Mouse (Mus musculus) cerebellum, postnatal 4 days (tissue): ENCODE results near the gene 1700029I15Rik.

Experiments used
- DNase-seq, 2 experiments: peaks; one replicate each; pipeline ENCODE4 v3.0.0; 2022; ENCODE audit warnings: low spot score in 2 of 2, mixed read lengths in 1 of 2

Gene 1700029I15Rik

DNA sequence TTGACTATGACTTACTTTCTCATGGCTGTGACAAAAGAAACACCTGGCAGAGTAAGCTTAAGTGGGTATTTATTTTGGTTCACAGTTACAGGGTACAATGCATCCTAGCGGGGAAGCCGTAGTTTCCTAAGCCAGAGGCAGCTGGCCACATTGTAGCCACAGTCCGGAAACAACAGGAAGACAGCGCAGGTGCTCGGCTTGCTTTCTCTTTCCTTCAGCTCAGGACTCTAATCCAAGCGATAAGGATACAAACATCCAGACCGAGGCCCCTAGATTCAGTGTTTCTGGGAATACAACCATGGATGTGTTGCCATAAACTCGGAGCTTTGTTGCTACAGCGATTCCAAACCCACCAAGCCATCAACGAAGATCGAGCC is 8.9 kb upstream of the 1700029I15Rik start:
- no peak for DNase-seq

DNA sequence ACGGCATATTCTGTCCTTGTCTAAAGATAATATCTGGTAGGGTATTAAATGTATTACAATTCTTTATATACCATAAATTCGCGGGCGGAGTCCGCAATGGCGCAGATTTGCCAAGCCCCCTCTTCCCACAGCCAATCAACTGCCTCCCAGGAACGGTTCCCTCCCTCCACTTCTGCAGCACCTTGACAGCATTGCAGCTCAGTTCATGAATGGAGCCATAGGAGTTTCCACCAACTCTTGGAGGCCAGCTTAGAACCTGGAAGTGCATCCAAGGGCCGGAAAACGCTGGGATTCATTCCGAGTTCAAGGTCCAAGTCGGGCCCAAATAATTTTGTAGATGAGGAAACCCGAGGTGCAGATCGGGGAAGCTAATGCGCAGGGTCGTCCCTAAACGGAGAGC is 7.8 kb upstream of the 1700029I15Rik start, which contains the start of the genes Pex16 and Large2:
Gene Pex16, plus strand, starts transcription at position 163 of the 400 bp plus-strand sequence.
Gene Large2, minus strand, starts transcription at position 356 of the 400 bp plus-strand sequence.
- no peak for DNase-seq

DNA sequence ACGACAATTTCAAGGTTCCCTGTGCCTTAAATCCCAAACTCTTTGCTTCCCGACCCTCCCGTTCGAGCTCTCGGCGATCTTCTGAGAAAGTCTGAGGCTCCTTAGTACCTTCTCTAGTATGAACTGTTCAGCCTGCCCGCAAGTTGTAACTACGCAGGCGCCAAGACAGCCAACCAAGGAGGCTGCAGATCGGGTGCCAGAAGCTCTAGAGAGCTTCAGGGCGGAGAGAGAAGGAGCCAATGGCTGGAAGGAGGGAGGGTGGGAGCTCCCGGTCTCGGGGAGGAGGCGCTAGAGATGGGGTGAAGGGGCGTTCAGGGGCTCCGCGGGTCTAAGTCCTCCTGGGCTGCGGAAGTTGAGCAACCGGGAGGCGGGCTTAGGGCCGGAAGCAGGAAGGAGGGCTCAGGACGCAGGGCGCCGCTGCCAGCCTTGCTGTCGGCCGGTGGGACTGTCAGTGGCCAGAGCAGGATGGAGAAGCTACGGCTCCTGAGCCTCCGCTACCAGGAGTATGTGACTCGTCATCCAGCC is 7.2 kb upstream of the 1700029I15Rik start:
- DNase-seq: peak; percentile 75 to 87

DNA sequence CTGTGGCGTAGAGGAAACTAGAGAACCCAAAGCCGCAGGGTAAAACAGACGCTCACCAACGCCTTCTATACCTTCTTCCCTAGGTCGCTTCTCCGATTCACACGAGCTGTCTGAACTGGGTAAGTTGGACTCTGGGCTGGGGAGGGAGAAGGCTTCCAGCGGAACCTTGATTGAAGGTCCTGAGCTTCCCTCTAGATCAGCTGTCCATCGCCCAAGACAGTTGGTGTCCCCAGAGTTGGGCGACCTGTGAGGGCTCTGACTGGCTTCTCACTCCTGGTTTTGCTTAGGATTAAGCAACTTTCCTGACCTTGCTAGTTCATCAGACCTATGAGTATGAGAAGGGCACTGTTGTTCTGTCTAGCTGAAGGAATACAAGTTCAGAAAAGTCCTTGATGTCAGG is 6.5 kb upstream of the 1700029I15Rik start:
- no peak for DNase-seq

DNA sequence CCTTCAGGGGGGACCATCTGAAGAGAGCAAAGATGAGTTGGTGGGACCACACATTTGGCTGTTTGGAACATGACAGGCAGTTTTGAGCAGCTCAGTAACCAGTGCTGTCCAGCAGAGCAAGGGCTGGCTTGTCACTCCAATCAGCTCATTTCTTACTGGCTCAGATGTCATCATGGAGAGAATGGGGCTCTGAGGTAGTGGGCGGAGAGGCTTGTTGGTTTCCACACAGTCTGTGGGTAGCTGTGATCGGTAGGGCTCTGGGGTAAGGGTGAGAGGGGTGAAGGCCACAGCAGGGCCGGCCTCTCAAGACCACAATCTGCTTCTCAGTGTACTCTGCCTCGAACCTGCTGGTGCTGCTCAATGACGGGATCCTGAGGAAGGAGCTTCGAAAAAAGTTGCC is 6.0 kb upstream of the 1700029I15Rik start:
- DNase-seq: no peak

DNA sequence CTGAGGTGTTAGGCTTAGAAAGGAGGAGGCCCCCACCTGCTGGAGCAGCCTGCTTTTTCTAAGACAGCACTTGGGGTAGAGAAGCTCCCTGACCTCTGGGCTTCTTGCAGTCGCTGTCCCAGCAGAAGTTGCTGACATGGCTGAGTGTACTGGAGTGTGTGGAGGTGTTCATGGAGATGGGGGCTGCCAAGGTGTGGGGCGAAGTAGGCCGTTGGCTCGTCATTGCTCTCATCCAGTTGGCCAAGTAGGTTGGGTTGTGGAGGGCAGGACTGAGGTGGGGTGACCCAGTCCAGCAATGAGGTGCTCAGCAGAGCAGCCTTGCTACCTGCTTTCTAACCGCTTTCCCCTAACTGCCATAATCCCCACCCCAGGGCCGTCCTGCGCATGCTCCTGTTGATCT is 5.0 kb upstream of the 1700029I15Rik start:
- no peak for DNase-seq

DNA sequence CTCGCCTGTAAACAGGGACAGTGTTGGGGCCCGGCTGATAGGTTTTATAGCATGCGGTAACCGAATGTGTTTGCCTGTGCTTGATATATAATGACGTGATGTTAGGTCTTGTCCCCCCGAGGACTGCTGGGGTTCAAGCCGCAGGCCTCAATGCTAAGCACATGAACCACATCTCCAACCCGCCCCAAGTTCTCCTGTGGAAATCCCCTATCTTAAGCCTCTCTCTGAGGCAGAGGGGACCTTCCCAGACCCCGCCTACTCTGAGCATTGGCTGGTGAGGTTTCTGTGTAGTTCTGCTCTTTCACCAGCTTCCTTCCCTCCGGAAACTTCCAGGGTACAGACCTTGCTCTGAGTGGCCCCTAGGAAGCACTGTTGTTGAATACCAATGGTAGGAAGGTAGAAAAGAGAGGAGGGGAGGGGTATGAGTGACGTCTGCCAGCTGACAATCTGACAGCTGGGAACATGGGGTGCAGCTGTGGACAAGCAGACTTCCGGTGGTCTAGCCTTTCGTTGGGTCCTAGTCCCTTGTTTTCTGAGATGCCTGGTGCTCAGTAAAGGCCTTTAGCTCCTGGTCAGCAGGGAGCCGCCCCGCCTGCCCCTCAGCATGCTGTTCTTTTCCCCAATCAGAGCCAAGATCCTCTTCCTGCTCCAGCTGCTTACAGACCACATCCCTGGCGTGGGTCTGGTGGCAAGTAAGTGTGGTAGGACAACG is 2.4 kb upstream of the 1700029I15Rik start:
- no peak for DNase-seq

DNA sequence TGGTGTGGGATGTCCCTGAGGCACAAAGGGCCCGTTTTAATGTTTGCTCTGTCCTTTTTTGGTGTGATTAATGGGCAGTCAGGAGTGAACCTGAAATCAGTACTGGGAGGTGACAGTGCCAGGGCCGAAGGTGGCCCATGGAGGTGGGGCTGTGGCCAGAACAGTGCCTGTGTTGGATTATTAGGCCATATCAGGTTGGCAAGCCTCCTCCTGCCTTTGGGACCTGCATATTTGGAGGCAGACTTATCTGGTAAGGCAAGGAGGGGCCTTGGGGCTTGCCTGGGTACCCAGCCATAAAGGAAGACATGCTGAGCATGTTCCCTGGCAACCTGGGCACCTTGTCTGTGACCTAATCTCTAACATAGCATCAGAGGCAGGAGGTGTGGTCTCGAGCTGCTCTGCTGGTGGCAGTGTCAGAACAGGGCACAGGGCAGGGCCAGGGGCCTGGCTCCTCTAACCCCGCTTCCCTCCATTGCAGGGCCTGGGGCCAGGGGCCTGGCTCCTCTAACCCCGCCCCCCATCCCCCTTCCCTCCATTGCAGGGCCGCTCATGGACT is 1.8 kb upstream of the 1700029I15Rik start:
- DNase-seq: no peak

DNA sequence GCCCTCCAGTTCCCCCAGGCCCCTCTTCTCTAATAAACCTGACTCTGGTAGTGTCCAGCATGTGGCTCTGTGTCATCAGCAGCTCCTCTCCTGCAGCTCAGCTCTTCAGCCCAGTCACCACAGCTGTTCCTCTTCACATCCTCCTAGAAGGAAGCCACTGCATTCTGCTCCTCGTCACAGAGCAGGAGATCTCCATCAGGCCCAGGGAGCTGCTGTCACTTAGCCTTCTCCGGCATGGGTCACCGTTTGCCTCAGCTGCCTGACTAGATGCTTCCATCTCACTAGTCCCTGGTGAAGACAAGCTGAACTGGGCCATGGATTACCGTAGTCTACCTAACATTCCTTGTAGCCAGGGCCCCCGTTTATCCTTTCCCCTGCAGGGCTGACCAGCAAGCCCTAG is 1.2 kb upstream of the 1700029I15Rik start:
- no peak for DNase-seq

DNA sequence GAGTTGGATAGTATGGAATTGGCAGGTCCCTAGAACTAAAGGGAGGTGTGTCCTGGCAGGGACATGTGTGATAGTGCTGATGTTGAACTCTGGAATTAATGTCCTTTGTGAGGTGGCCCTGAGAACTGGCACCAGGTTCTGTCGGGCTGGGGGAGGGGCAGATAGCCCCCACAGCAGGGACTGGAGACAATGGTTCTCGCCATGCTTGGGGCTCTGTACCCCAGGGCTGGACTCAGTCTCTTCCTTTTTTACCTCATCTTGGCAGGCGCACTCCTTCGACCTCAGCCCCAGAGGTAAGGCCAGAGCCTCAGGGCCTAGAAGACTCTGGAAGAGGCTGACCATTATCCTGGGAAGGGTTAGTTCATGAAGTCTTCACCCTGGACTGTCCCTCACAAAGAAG is 421 bp downstream of the 1700029I15Rik start:
- DNase-seq: no peak

DNA sequence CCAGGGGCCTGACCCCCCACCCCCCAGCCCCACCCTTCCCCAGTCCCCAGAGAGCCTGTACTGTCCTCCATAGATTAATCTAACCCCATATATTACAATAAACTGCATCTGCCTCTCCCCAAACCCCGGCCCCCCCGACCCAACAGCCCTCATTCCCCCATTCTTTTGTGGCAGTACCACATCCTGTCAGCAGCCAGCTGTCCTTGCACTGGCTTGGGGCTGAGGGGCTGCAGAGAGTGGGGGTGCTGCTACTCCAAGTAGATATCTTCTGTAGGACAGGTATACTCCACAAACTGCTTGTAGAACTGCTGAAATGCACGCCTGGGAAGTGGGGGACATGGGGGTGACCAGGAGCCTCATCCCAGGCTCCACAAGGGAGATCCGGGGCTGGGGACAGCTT is 1.8 kb downstream of the 1700029I15Rik start:
- DNase-seq: no peak

DNA sequence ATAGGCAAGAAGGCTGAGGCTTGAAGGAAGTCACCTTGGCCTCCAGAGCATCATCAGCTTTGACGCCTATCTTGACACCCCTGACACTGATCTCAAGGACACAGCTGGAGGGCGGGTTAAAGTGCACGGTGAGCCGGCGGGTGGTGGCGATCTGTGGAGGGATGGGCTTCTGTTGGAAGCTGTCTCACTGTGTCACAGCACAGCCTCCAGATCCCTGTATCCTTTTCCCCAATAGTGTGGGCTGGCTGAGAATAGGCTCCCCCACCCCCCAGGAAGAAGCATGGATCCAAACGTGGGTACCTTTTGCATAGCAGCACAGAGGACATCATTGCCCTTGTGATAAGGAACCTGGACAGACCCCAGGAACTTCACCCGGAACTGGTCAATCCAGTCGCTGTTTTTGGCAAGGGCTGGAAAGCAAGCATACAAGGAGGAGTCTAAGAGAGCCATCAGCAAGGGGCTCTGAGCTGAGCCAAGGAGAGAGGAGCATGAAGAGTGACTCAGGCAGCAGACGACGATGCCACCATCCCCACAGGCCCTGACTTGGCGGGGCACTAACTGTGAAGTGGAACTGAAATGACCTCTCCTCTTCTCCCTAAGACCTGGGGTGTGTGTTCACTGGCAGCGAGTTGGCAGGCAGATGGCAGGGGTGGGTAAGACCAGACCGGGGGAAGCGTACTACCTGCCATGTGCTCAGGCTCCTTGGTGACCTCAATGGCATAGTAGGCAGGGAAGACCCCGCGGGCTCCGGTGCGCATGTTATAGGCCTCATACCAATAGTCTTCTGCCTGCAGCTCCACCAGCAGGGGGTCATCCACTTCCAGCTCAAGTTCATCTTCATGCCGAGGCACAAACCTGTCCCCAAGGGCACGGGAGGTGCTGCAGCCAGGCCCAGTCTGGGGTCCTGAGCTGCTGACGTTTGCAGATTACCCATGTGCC is 3.0 kb downstream of the 1700029I15Rik start:
- no peak for DNase-seq

DNA sequence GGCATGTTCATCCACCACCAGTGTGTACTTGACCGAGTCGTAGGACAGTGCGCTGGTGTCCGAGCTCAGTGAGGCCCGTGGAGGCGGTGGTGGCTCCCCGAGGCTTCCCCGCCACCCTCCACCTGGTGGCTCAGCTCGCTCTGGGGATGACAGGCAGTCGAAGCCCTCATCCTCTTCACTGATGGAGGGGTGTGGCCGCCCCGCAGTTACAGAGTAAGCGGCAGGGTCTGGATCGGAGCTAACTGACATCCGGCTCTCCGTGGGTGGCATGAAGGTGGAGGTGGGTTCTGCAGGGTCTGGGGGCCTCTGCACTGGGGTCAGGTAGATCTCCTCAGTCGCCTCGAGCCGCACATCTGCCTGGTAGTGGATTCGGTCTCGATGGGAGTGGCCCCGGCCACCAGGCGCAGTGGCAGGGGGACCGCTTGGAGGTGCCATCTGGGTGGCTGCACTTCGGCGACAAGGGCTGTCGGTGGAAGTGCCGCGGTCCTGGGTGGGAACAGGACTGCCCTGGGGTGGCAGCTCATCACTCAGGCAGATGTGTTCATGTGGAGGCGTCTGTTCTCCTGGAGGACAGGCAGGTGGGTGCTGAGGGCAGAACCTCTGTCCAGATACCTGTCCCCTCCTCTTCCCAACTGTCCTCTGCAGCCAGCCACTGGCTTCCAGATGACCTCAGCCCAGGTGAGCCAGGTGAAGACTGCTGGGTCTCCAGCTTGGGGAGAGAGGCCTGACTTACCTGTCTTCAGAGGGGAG is 4.7 kb downstream of the 1700029I15Rik start:
- no peak for DNase-seq

DNA sequence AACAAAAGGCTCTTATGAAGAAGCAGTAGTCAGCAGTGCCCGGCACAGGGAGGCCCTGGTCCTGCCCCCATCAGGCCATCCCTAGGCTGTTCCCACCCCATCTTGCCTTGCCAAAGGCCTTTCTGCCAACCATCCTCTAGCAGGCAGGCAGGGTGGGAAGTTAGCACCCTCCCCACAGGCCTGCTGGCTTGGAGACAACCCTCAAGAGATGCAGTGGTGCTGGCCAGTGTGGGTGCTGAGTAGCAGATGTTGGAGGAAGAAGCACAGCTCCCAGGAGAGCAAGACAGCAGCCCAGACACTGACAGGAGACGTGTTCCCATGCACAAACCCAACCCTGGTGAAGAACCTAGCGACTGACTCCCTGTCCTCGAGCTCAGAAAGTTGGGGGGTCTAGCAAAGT is 5.3 kb downstream of the 1700029I15Rik start:
- no peak for DNase-seq

DNA sequence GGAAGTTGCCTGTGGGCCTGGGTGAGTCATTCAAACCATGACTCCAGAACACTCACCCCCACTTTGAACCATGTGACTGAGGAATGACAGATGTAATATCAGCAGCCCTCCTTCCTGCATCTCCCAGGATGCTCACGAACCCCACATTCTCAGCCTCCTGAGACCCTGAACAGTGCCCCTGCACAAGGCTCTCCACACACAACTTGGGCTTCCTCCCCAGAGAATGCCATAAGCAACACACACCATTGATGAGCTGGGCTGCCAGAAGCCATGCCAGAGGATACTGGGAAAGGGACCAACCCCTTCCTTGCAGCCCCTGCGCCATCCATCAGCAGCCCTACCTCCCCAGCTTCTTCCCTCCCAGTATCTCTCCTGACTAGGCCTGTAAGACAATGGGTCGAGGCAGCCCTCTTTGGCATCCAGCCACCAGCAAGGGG is 5.8 kb downstream of the 1700029I15Rik start:
- DNase-seq: no peak

DNA sequence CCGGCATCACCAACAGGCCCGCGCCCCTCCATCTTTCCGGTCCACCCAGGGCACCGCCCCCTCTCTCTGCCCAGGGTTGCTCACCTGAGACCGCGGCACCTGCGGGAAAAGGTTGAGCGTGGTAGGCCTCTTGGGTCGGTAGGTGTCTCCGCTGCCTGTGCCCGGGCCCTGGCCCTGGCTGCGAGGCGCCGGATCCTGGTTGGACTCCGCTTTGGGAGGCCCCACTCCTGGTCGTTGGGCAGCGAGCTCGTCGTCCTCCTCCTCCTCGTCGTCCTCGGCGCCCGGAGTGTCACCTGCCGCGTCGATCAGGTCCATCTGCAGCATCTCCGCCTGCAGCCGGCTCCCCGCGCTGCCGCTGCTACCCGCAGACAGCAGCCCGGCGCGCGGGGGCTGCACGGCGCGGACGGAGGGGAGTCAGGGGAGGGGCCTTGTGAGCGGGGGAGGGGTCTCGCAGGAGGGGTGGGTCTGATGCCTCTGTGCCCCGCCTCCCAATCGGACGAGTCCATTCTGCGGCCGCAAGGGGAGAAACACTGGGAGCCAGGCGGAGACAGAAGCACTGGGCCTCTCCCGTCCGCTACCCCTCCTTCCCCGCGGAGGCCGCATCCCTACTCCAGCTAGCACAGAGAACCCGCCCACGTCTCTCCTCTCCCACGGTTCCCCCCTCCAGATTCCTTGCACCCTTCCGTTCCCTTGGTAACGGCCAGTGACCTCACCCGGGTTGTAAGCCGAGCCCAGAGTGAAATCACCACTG is 6.7 kb downstream of the 1700029I15Rik start:
- DNase-seq: peak; percentile 75 to 87

DNA sequence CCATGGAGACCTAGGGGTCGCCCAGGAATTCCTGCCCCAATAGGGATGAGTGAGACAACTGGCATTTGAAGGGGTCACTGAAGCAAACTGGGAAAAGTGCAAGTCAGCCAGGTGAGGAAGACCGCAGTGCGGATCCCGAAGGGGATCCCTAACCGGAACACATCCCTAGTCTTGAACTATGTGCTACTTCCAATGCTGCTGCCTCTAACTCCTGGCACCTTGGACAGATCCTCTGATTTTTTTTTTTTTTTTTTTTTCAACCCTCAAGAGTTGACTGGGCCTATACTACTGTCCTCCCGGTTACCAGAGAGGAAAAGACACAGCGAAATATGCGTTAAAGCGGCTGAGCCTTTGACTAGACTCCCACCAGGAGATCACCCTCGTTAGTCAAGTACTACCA is 7.3 kb downstream of the 1700029I15Rik start:
- DNase-seq: no peak

DNA sequence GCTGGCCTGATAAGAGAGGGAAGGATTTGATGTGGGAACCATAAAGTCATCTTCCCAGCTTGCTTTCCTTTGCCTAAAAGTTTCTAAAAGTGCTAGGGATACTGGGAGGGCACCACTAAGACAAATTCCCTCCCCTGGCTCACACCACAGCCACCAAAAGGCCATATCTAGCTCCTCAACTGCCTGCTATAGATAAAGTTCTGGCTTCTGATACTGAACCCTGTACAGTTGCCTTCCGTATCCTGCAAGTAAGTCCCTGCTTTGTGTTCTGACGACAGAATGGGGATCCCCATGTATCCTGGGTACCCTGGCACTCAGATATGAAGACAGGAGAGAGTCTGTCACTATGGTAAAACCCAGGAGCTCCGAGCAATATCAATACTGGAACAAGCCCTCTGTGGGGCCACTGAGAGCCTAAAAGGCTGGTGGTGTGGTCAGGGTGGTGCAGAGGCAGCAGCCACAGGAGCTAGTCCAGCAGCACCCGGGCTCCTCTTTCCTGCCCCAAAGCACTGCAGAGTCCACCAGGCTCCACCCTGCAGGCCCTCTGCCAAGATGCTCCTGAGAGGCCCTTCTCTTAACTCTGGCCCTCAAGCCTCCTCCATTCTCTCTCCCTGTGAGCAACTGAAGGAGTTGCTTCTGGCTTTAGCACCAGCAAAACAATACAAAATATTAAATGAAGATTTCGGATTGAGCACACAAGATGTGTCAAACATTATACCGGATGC is 8.0 kb downstream of the 1700029I15Rik start:
- DNase-seq: no peak

DNA sequence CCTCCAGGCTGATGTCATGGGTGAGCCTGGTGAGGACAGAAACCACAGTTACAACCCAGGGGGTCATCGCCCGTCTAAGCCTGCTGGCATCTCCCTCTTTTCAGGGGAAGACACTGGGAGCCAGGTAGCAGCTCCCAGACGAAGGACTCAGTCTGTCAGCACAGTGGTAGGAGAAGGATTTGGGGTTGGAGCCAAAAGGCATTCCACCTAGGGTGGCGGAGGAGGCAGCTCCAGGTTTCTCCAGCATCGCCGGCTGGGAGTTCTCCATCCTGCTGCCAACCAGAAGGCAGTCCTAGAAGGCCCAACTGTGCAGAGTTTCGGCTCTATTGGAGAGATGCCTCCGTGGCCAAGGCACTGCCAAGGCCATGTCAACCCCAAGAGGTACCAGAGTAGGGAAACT is 8.8 kb downstream of the 1700029I15Rik start:
- no peak for DNase-seq

DNA sequence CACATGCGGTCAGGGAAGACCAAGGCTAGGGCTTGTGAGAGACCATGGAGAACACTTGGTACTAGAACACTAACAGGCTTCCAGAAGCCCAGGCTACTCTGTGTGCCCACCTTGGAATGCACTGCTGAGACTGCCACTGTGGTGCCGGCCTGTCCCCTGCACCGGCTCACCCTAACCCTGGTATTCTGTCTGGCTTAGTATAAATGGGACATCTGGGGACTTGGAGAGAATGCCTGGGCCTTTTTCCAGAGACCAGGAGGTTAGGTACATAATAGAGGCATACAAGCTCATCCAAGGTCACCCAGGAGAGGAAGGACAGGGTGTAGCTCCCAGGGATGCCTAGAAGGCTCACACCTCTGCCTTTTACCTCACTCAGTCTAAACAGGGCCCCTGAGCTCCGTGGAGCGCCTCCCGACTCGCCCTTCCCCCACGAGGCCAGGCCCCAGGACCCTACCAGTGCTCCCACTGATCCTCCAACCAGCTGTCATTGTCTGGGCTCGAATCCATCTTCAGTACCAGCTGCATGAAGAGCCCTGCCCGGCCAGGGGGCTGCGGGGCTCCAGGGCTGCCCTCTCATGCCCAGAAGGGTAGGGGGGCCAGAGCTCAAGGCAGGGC is 9.5 kb downstream of the 1700029I15Rik start:
- peak in 1 of 2 experiments; percentile 58 for DNase-seq
